Mouse (Mus musculus) right cerebral cortex, postnatal 4 days (tissue): ENCODE results near the gene Ern1.
"Not testable (repeated sequence)": the region's sequence is repeated elsewhere in the genome, so short reads cannot be mapped to it uniquely, and the experiment has no call there.

Source experiments
- DNase-seq: peaks from one replicate; pipeline ENCODE4 v3.0.0-alpha.2; 2022

Ern1 gene

DNA sequence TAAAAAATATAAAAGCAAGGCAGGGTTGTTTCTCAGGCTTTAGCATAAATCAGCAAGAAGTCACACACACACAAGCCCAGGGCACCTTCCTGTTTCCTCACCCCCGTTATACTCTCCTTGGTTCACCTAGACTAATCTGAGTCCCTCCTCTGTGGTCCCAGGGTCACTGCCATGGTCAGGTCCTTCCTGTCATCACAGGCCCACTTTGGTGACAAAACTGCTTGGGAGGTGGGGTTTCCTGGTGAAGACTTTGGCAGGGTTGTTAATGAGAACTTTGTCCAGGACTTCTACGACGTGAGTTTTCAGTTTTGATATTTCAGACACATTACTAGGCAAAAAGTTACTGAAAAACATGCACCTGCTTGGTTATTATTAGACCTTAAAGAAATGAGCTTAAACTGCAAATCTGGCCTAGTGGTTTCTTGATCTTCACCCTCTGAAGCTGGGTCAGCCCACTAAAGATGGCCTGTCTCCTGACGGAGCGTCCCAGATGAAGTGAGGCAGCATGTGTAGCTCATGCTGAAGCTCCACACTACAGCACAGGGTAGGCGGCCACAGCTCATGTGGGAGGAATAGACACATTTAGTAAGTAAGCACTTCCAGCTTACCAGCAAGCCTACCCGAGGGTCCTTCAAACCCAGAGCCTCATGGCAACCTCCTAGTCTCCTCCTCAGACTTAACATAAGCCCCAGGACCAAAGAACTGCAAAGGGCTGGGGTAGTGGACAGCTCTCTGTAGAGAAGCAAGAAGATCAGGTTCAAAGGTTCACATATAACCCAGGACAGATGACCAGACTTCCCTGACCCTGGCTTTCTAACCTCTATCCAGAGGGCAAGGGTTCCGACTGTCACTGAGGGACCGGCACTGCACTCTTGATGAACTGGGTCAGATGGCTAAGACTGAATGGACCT lies 7.8 kb downstream of the Ern1 start:
- DNase-seq = no peak

DNA sequence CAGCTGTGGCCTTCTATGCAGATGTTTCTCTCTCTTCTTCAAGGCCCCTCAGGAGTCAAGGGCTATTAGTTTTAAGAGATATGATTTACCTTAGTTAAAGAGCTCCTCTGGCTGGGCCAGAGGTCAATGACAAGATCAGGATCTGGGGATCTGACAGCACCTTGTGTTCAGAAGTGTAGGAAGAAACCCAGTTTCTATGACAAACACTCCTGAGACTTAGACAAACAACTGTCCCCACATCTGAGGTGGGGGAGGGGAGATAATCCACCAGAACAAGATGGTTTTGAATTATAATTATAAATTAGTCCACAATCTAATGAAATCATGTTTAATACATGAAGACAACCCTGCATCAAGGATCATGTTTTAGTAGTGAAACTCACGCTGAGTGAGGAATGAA lies 8.9 kb downstream of the Ern1 start:
- DNase-seq = no peak

DNA sequence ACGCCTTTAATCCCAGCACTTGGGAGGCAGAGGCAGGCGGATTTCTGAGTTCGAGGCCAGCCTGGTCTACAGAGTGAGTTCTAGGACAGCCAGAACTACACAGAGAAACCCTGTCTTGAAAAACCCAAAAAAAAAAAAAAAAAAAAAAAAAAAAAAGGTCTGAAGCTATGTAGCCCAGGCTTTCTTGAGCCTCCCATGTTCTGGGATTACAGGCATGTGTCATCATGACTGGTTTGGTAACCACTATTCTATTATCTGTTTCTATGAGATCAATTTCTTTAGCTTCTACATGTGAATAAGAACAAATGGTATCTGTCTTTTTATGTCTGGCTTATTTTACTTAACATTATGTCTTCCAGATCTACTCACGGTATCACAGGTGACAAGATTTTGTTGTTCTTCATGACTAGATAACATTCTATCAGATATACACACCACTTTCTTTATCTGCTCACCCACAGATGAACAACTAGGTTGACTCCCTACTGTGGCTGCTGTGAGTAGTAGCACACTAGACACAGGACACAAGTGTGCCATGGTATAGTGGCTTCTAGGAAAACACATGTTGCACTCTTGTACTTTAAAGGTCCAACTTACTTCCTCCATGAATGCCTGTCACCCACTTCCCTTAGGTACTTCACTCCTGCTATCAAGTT lies 10.0 kb downstream of the Ern1 start:
- no peak for DNase-seq

DNA sequence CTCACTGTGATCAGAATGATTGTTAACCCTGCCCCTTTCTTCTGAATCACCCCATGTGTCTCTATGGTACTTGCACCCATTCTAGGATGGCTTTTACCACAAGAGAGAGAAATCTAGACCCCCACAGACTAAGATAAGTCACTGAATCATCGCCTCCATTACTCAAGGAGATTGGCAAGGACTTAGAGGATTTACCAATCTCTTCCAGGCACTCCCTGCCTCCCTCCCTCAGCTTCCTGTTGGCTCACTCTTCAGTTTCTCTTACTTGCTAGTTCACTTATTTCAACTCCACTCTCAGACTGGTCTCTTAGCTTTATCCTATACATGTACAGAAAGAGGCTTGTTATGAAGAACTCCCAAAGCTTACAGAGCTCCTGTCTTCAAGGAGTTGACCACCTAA lies 12.3 kb downstream of the Ern1 start:
- DNase-seq = no peak

DNA sequence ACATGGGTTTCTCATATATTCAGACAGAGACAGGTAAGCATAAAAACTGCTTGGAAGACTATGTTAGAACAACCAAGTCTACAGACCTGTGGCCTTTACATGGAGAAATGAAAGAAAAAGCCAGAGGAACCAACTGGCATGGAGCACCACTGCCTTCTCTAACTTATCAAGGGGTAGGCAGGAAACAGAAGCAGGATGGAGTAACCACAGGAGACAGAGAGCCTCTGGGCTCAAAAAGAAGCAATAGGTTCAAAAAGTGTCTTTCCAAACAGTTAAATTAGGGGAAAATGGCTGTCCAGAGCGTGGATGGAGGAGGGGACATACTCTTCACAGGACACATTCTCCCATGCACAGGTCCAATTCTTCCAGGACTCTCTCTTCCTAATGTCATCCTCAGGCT lies 16.0 kb downstream of the Ern1 start:
- DNase-seq = no peak

DNA sequence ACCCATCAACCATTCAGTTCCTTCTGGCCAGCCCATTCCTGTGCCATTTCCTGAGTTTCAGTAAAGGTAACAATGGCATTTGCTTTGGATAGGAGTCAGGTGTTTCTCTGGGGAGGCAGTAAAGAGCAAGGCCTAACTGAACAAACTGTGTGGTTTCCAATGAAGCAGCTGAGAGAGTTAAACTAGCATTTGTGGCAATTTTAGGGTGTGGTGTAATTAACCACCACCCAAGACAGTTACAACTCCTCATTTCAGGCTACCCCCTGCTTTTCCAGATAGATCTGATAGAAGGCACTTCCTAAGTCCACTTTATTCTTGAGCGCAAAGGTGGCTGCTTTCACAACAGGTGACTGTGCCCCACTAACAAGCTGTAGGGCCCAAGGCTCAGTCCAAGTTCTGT lies 19.1 kb downstream of the Ern1 start:
- no peak for DNase-seq

DNA sequence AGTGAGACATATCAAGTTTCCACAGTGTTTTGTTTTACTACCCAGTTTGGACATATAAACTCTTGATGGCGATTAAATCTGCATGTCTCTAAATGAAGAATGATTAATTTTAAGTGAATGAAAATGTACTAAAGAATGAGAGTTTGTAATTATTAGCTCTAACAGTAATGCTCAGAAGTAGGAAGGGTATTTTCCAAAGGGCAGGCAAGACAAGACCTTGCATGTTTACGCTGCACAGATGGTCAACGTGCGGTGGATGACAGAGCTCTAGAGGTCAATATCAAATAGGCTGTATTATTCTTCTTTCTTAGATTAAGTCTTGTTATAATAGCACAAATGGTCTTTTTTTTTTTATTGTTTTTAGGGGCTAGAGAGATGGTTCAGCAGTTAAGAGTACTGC lies 21.7 kb downstream of the Ern1 start:
- DNase-seq = no peak

DNA sequence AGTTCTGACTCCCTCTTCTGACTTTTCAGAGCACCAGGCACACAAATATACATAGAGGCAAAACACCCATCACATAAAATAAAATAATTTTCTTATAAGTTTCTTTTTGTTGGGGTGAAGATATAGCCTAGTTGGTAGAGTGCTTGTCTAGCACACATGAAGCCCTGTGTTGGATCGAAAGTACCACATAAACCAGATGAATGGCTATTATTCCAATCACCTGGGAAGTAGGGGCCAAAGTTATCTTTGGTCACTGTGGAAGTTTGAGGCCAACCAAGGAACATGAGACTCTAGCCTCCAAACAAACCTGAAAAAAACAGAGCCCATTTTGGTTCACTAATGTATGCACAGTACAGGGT lies 22.1 kb downstream of the Ern1 start:
- DNase-seq = no peak

DNA sequence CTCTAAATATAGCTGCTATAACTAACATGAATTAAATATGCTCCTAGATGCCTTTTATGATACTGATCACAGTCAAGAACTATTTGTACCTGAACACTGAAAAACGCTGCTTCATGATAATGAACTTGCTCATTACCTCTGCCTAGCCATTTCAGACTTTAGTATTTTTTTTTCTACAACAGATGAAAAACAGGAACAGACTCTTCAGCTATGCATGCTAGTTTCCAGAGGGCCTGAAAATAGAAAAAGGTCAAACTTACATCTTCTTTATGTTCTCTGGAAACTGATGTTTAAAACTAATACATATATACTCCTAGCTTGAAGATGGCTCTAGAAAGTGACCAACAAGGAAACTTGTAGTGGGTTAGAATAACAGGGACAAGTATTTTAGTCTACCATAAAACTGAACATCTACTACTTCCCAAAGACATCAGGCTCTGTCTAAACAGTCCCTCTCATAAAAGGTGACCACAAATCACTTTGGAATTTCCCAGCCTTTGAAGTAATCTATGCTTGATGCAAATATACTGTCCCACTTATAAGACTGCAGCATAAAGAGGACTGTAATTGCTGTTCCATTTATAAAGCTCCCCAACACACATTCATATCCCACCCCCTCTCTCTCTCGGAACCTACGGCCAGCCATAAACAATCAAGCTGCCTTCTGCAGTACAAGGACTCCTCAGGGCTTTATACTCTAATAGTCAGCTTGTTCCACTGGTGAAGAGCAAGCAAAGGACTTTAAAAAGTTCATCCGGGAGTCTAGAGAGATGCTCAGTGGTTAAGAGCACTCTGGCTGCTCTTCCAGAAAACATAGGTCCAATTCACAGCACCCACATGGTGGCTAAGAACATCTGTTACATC lies 22.7 kb downstream of the Ern1 start:
- DNase-seq = no peak

DNA sequence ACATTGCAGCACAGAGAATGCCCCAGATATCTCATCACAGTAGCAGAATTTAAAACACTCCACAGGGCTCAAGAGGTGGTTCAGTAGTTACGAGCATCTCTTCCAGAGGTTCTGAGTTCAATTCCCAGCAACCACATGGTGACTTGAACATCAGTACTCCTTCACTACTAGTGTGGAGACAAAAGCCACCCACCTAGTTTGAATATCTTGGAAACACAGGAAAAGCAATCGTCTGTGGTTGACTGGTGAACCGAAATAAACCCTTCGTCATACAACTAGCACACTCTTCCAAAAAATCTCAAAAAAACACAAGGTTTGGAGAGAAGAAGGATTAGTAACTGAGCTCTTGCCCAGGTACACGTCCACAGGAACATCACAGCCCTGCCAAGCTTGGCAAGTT lies 23.8 kb downstream of the Ern1 start:
- no peak for DNase-seq

DNA sequence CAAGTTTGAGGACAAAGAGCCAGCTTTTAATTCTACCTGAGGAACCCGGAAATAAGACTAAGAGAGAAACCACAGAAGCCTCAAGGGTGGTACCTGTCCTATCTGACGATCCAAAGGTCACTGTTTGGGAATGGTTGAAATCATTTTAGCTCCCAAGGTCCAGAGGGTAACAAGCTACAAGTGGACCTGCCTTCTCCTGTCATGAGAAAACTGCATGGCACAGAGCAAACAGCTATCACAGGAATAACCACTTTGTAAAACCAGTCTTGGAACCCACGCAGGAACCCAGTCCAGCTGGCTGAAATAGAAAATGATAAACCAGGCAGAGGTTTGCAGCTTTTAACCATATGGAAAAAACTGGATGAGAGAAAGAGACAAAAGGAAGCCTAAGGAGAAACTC lies 25.3 kb downstream of the Ern1 start:
- no peak for DNase-seq

DNA sequence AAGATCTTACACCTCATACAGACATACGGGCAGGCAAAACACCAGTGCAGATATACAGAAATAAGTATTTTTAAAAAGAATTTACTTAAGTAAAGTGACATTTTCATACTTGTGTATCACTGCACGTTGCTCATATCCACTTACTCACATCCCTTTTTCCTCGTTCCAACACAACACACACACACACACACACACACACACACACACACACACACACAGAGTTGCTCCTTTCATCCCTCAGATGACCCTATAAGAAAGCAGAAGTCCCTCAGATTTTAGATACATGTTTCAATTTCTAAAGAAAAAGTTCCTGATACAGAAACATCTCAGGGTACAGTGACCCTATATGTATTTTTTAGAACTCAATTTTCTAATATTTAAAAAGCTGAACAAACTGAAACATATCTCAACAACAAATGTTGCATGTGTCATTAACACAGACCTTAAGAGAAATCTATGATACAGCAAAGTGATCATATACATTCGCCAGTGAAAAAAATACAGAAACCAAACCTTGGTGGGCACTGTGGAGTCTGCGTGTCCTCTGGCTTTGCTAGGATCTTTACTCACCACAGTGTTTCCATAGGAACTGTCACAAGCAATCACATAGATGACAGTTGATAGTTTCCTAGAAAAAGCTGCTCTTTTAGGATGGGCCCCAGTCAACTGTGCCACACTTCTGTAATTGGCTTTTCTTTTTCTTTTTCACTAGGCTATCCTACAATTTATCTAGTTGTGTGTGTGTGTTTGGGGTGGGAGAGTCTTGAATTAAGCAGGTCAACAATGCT lies 26.3 kb downstream of the Ern1 start:
- no peak for DNase-seq

DNA sequence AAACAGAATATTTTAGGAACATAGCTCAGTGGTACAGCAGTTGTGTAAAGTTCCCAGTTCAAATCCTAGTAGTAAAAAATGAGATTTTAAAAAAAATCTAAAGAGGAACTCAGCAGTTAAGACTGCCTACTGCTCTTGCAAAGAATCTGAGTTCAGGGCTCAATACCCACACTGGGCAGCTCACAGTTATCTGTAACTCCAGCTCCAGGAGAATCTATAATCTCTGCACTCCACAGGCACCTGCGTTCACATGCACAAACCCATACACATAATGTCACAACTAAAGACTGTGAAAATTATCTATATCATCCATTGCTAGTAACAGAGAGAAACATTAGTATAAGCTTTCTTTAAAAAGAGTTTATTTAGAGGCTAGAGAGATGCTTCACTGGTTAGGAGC lies 27.0 kb downstream of the Ern1 start:
- DNase-seq = no peak

DNA sequence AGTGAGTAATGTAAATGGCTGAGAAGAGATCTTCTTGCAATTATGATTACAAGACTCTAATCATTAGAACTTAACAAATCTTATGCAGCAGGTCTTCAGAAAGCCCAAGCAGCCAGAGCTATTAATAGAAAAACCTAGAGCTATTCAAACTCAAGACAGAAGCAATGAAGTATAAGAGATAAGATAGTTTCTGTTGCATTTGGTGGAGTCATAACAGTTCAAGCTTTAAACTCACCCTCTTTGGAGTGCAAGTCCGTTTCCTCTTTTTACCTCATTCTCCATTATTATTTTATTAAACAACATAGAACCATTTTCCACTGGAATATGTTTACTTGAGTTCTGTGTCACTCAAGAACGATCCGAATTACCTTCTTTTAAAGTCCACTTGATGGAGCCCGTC lies 29.1 kb downstream of the Ern1 start:
- no peak for DNase-seq

DNA sequence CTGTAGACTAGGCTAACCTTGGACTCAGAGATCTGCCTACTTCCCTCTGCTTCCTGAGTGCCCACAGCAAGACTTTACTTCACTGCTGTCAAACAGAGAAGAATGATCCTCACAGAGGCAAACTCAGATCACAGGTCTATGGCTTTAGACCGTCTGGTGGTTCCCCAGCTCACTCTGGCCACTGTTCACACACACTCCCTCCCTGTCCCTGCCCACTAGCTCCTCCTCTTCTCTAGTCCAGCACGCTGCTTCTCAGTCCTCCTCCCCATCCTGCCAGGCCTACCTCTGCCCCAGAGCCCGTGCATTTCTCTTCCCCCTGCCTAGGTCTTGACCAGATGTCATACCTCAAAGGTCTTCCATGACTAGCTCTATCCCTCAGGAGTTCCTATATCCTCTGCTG lies 44.0 kb downstream of the Ern1 start:
- DNase-seq = no peak

DNA sequence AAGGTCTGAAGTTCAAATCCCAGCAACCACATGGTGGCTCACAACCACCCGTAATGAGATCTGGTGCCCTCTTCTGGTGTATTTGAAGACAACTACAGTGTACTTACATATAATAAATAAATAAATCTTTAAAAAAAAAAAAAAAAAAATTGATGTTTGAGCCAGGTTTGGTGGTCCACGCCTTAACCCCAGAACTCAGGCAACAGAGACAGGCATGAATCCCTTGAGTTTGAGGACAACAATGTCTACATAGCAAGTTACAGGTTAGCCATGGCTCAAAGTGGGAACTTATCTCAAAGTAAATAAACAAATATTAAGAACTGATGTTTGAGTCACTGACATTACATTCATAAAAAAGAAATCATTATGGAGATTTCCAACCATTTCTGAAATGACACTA lies 45.1 kb downstream of the Ern1 start:
- not testable (repeated sequence) for DNase-seq

DNA sequence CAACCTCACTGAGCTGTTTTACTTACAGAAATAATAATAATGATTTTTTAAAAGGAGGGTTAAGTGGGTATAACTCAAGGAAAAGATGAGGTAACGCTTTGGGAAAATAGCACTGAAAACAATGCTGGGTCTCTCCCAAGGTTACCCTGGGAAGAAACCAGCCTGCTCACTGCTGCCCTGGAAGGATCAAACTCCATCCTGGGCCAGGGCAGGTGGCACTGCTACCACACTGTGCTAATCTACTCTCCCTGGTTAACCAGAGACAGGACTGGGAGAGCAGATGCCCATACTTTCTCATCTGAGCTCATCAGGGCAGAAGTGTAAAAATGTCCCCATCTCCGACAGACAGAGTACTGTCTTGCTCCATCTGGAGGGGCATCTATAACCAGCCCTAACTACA lies 47.3 kb downstream of the Ern1 start:
- no peak for DNase-seq

DNA sequence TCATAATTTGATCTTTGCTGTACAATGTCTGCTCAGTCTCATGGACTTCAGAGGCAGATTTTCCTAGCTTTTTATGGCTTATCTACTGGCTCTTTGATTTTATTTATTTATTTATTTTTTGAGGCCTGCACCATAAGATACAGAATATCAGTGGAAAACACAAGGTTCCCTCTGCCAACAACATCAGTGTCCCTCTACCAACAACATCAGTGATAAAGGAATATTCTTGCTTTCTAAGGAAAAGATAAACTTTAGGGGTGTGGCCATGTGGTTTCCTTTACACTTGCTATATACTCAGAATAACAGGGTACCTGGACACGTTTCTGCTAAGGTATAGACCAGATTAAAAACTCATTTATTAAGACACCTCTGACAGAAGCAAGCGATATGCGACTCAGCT lies 48.3 kb downstream of the Ern1 start:
- DNase-seq = no peak

DNA sequence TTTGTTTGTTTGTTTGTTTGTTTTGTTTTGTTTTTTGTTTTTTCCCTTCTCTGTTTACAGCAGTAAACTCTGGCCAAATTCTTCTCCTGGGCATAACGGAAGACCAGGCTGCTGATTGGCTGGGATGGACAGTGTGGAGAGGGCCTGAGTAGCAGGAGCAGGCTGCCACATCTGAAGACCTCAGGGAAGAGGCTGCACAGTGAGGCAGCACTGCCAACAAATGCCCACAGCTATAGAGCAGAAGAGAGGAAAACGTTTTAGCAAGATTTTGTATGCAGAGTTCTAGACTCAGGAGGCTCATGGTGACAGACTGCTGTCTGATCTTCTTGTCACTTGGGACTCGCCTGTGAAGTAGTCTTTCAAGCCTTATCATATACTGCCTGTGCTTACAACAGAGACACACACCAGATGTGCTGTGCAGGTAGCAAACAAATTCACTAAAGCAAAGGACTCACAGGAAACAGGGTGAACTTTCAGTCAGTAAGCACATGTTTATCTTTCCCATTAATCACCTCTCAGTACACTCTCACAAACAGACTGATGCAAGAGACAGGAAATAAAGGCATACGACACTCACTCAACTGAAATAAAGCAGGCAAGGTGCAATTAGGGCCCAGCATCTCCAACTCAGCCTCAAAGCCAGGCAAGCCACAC lies 49.0 kb downstream of the Ern1 start:
- DNase-seq = no peak

DNA sequence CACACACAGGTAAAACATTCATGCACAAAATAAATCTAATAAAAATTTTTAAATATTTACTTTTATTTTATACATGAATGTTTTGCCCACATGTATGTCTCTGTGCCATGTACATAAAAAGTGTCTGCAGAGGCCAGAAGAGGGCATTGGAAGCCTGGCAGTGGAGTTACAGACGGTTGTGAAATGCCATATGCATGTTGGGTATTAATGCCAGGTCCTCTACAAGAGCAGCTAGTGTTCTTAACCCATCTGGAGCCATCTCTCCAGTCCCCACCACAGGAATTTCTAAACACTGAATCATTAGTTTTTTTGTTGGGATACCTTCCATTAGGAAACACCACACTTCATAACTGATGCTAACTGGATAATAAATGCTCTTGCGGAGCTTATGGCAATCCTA lies 50.1 kb downstream of the Ern1 start:
- no peak for DNase-seq

DNA sequence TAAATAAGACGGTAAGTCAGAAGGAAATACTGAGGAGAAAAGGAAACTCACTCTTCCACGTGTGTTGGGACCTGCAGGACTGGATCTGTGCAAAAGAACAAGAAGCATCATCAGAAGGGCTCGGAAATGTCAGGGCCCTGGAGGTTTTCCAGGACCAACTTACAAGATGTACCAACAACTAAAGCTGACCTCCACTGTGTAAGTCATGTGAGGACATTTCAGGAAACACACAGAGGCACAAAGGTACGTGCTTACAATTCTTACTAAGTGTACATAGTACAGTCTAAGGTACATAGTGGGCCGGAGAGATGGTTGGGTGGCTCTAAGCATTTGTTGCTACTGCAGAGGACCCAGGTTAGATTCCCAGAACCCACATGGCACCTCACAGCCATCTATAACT lies 50.6 kb downstream of the Ern1 start:
- no peak for DNase-seq

DNA sequence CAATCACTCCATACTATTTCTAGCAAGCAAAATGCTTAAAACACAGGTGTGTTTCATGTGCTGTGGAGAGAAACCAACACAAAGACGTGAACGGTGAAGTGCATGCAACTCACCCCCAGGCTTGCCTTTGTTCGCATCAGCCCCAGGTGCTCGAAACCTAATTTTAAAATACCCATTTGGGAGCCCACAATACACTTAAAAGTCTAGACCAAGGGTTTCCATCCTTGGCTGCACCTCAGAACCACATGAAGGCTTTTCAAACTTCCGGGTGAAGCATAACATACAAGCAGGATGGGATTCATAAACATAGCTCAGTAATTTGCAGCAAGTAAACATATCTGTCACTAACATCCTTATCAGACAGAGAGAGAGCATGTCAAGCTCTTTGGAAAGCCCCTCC lies 57.3 kb downstream of the Ern1 start:
- DNase-seq = no peak
